Mouse (Mus musculus) adrenal gland, adult 18-20 months (tissue): ENCODE measurements around the gene Aars2. TPM values are rescaled to one million over a fixed set of nuclear protein-coding genes. Genes with fewer than 3 reads are reported as not detected.

Source experiments
- DNase-seq, 2 experiments: peaks; one replicate each; pipeline ENCODE4 v3.0.0; 2021 to 2022; ENCODE audit warnings: low spot score in 2 of 2
- total RNA-seq, 2 experiments: library from RNA; stranded (reverse); gene quantifications; 1 replicate in 1 of 2; 2 replicates in 1 of 2; pipeline ENCODE4 v1.2.3; 2021

The Aars2 gene
- total RNA-seq, 2 experiments from 2014 or later = 15.8 to 17.3 TPM

DNA sequence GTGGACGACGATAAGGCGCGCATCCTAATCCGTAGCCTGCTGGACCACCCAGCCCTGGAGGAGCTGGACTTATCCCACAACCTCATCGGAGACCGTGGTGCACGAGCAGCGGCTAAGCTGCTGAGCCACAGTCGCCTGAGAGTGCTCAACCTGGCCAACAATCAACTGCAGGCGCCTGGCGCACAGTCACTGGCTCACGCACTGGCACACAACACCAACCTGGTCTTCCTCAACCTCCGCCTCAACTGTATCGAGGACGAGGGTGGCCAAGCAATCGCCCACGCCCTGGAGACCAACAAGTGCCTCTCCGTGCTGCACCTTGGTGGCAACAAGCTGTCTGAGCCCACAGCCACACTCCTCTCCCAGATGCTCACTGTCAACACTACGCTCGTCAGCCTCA, 33.0 kb downstream of the Aars2 start:
- DNase-seq = no peak

DNA sequence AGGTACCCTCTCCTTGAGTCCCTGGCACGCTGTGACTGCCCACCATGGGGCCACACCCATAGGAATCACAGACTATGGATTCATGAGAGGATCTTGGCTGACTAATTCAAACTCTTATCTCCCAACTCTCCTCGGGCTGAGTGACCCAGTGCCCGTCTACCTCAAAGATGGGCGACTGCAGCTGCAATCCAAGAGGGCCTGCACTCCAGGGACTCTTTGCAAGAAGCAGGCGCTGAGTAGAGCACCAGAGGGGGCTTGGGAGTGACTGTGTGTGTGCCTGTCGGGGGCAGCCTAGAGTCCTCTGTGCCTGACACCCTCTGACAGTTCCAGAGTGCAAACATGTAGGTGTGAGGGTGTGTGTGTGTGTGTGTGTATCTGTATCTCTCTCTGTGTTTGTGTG, 35.5 kb downstream of the Aars2 start:
- no peak for DNase-seq

DNA sequence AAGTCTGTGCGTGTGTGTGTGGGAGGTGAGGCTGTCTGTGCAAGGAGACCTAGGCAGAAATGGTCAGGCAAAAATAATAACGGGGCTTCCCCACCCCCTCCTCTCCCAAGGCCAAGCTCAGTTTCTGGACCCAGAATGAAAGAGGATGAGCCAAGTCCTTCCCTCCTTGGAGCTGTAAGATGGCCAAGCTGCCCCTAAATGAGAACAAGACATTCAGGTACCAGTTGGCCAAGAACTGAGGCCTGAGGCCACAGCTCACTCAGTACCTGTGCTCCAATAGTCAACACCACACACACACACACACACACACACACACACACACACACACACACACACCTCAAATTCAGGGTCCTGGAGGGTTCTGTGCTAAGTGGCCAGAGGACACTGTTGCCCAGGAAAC, 36.1 kb downstream of the Aars2 start:
- no peak for DNase-seq

GRCm38 (mm10) chr17:45543115-45543514, 36.5 kb downstream of the Aars2 start:
- DNase-seq = no peak

DNA sequence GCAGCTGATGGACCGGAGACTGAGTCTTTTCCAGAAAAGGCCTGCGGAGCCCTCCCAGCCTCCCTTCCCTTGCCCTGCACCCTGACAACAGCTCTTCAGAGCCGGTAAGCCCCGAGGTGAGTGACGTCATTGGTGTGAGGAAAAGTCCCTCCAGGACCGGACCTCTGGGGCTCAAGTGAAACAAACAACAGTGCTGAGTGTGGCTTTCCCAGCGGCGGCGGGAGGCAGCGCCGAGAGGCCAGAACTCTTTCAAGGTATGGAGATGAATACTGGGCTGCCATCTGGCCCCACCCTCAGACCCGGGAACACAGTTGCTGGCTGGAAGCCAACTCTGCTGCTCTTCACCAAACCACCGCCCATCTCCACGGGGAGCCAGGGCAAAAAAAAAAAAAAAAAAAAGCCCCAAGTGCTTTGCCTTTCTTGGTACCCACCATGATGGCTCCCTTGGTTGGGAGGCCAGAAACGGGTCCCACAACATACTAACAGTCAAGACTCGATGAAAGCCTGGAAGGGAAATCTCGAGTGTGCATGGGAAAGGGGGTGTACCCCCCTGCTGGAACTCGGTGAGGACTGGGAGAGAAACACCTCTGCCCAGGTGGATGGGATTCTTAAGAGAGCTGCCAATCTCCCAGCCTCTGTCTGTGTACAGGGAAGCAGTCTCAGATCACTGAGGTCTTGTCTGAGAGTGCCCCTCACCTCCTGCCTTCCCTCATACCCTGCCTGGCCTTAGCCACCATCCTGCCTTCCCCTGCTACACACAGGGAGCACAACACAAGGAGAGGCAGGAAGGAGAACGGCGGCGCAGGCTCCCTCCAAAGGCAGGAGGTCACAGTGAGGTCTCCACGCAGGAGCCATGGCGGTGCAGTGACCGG, 37.6 kb downstream of the Aars2 start:
- no peak for DNase-seq

DNA sequence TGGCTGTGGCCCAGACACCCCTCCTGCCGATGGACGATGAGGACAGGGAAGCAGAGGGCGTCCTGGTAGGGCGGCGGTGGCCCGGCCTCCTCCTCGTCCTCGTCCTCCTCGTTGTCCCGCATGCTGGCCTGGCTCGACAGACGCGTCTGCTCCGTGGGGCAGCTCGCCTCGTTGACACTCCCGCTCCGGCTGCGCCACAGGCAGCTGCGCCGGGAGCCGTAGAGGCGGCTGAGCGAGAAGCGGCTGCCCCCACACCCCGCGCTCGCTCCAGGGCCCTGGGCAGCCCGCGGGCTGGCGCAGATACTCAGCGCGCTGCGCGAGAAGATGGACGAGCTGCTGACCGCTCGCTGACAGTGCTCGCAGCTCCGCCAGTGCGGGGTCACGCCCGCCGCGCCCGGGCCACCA, 38.2 kb downstream of the Aars2 start:
- no peak for DNase-seq

DNA sequence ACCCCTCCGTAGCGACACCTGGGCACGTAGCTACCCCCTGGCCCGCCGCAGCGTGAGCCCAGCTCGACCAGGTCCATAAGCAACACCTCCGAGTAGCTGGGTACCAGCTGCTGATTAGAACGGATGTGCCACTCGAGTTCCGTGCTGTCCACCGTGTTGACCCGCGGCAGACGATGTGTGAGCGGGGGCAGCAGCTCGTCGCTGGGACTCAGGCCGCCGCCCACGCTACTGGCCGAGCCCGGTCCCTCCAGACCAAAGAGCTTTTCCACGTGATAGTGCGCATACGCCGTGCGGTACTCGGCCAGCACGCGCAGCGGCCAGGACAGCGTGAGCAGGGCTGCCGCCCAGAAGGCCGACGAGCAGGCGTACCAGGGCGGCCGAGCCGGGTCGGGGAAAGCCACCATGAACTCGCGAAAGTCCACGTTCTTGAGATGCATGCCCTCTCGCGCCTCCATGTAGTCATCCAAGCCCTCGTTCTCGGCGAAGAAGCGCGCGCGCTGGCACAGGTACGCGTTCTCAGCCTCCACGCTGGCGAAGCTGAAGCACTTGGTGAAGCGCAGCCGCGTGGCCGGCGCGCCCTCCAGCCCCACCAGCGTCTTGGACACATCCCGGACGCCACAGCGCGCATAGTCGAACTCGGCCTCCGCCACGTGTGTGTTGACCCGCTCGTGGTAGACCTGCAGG, 38.8 kb downstream of the Aars2 start:
- DNase-seq = no peak

GRCm38 (mm10) chr17:45546941-45547340, 40.3 kb downstream of the Aars2 start:
- DNase-seq = no peak

GRCm38 (mm10) chr17:45547461-45548190, 41.0 kb downstream of the Aars2 start:
- no peak for DNase-seq

DNA sequence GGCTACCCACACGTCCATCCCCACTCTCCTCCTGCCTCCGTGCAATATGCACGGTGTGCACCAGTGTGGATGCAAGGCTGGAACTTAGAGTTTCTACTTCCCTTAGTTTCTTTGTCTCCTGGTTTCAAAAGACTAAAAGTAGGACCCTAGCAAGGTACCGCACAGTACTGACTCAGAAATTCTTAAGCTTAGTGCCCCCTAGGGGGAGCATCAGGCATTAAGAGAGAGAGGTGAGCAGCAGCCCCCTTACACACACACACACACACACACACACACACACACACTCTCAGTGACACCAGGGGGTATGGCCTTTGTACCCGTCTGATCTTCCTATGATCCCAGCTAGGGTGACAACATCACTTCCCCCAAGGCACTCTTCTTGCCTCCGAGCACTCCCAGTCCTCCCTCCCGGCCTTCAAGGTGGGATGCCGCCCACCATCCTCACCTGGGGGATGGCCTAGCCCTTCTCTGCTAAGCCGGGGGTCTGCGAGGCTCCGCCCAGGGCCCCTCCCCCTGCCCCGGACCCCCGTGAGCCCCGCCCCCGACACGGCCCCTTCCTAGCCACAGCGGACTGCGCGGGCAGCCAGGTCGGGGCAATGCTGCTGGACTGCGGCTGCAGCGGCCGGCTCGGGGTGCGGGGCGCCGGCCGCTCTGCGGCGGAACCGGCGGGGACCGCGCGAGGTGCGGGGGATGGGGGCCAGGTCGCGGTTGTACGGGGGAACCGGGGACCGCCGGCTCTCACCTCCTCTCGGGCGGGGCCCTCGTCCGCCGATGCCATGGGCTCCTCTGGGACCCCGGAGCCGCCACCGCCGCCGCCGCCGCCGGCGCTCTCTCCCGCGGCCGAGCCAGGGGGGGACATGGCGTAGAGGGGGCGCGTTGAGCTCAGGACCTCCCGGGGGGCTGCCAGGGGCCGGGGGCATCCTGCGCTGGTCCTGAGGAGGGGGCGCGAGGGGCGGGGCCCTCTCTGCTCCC, 42.2 kb downstream of the Aars2 start:
- no peak for DNase-seq

DNA sequence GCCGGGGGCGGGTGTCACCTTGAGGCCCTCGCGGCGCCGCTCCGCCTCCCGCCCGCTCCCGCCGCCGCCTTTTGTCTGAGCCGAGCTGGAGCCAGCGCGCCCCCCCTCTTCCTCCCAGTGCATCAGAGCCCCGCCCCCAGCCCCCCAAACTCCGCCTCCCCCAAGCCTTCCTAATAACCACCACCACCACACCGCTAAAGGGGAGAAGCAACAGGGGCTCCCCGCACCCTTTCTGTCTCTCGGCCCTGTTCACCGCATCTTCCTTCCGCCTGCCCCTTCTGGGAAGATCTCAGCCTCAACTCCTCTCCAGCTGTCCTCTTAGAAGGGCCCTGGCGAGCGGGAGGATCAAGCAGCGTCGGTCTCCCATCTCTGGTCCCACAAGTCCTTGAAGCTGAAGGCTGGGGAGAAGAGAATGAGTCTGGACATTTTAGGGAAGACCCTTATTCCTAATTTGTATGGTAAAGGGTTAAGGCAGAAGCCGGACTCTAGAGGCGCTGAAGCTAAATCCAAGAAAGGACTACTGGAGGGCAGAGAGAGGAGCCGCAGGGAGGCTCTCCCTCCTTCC, 43.1 kb downstream of the Aars2 start, which contains the start of gene Tmem151b:
Gene Tmem151b (minus strand): TSS at position 61 of the 565 bp plus-strand sequence.
- DNase-seq = no peak

DNA sequence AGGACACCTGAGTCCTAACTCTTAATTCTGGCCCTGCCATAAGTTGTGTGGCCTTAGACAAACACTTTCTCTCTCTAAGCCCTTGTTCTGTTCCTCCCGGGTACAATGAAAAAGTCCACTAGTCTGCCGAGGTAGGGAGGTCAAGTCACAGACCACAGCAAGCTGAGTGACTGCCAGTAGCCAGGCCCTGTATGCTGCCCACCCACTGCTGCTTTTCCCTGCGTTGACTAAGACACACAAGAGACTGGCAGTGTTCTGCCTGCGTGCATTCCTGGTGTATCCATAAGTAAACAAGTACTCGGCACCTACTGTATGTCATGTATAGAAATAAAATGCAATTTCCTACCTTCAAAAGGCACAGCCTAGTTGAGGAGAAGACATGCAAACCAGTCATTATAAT, 43.6 kb downstream of the Aars2 start:
- no peak for DNase-seq

- DNase-seq = no peak
Observed at GRCm38 (mm10) chr17:45551249-45551796, 44.7 kb downstream of the Aars2 start.

GRCm38 (mm10) chr17:45551816-45552451, 45.3 kb downstream of the Aars2 start:
- peak; percentile 73 to 77 for DNase-seq

DNA sequence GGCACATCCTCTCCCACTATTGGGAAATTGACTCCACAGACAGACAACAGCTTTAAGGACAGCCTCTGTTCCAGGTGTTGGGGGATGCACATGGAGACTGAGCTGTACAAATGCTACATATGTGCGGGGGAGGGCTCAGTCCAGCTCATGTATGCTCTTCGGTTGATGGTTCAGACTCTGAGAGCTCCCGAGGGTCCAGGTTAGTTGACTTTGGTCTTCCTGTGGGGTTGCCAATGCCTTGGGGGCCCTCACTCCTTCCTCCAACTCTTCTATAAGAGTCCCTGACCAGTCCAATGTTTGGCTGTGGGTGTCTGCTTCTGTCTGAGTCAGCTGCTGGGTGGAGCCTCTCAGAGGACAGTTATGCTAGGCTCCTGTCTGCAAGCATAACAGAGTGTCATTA, 46.4 kb downstream of the Aars2 start:
- no peak for DNase-seq

GRCm38 (mm10) chr17:45554420-45554819, 47.8 kb downstream of the Aars2 start:
- no peak for DNase-seq

GRCm38 (mm10) chr17:45555452-45556106, 48.9 kb downstream of the Aars2 start, which contains the start of gene Nfkbie:
TSS of gene Nfkbie (plus strand) at chr17:45555703.
- peak; percentile 97 for DNase-seq

GRCm38 (mm10) chr17:45556107-45556489, 49.5 kb downstream of the Aars2 start:
- DNase-seq = no peak
